Mouse (Mus musculus): ENCODE measurements at regions not wholly inside any gene's neighbourhood (a gene's known extent, or its start where the extent isn't known, plus 50 kb on each side); places are given as distances from the start of the nearest gene placed in this dataset.
"Not testable (repeated sequence)": the region's sequence is repeated elsewhere in the genome, so short reads cannot be mapped to it uniquely, and the experiment has no call there.

- no peaks in the 10 kb centered on the region for H3K27me3 ChIP-seq (ENCODE audit: control insufficient read depth, insufficient read depth, low read length)
- WGBS = 81% methylated on average over 6 of the region's 6 CpGs
These were observed 101.7 kb upstream of the Ipo5 start for GRCm38 (mm10) chr14:120809321-120809720.

GRCm38 (mm10) chr14:120813938-120814337 is 97.1 kb upstream of the Ipo5 start:
- Histone ChIP-seq H3K4me1 (ENCODE audit: control insufficient read depth in 2 of 2, insufficient read depth in 2 of 2, low read length in 2 of 2) (no peaks in the 10 kb centered on the region), H3K4me3 (ENCODE audit: control insufficient read depth in 1 of 2, insufficient read depth in 1 of 2, low read depth in 1 of 2, low read length in 2 of 2) (no peak overlapping the region), H3K4me2 (ENCODE audit: low read length) (no peak overlapping the region), H3K9ac (ENCODE audit: low read length) (no peak overlapping the region), H3K27me3 (ENCODE audit: control insufficient read depth, insufficient read depth, low read length) (no peaks in the 10 kb centered on the region), H3K27ac (replicated peaks in 1 of 2; ENCODE audit: control insufficient read depth in 1 of 2, insufficient read depth in 1 of 2, low read depth in 2 of 2, low read length in 2 of 2) (no peak overlapping the region), H3K36me3 (ENCODE audit: control insufficient read depth, insufficient read depth, low read length) (no peaks in the 10 kb centered on the region), H3K9me3 (ENCODE audit: control insufficient read depth, low read length) (no peaks in the 10 kb centered on the region)
- ATAC-seq (ENCODE audit: insufficient number of reproducible peaks, insufficient read depth, low FRiP score, low read depth) = no peak
- 81% methylated on average over 9 of the region's 9 CpGs for WGBS

More at GRCm38 (mm10) chr14:120809321-120809720, 101.7 kb upstream of the Ipo5 start:
- Histone ChIP-seq H3K4me1 (ENCODE audit: control insufficient read depth in 2 of 2, insufficient read depth in 2 of 2, low read length in 2 of 2) (peaks cover 0 to 4% of the 10 kb centered on the region in 2 experiments; a peak in 1 of 4 replicates), H3K36me3 (ENCODE audit: control insufficient read depth, insufficient read depth, low read length) (no peaks in the 10 kb centered on the region), H3K27ac (replicated peaks in 1 of 2; ENCODE audit: control insufficient read depth in 1 of 2, insufficient read depth in 1 of 2, low read depth in 2 of 2, low read length in 2 of 2) (no peak overlapping the region), H3K9me3 (ENCODE audit: control insufficient read depth, low read length) (no peaks in the 10 kb centered on the region), H3K9ac (ENCODE audit: low read length) (no peak overlapping the region), H3K4me3 (ENCODE audit: control insufficient read depth in 1 of 2, insufficient read depth in 1 of 2, low read depth in 1 of 2, low read length in 2 of 2) (no peak overlapping the region), H3K4me2 (ENCODE audit: low read length) (no peak overlapping the region)
- ATAC-seq (ENCODE audit: insufficient number of reproducible peaks, insufficient read depth, low FRiP score, low read depth) = no peak

- not testable (repeated sequence) for H3K4me2 ChIP-seq (ENCODE audit: low read length); H3K27ac ChIP-seq (replicated peaks in 1 of 2; ENCODE audit: control insufficient read depth in 1 of 2, insufficient read depth in 1 of 2, low read depth in 2 of 2, low read length in 2 of 2); H3K4me1 ChIP-seq (ENCODE audit: control insufficient read depth in 2 of 2, insufficient read depth in 2 of 2, low read length in 2 of 2); H3K9ac ChIP-seq (ENCODE audit: low read length); H3K9me3 ChIP-seq (ENCODE audit: control insufficient read depth, low read length); ATAC-seq (ENCODE audit: insufficient number of reproducible peaks, insufficient read depth, low FRiP score, low read depth); H3K36me3 ChIP-seq (ENCODE audit: control insufficient read depth, insufficient read depth, low read length); H3K27me3 ChIP-seq (ENCODE audit: control insufficient read depth, insufficient read depth, low read length); H3K4me3 ChIP-seq (ENCODE audit: control insufficient read depth in 1 of 2, insufficient read depth in 1 of 2, low read depth in 1 of 2, low read length in 2 of 2)
- WGBS = 57% methylated on average over 3 of the region's 3 CpGs
These were observed 95.9 kb upstream of the Ipo5 start for GRCm38 (mm10) chr14:120815126-120815525.

DNA sequence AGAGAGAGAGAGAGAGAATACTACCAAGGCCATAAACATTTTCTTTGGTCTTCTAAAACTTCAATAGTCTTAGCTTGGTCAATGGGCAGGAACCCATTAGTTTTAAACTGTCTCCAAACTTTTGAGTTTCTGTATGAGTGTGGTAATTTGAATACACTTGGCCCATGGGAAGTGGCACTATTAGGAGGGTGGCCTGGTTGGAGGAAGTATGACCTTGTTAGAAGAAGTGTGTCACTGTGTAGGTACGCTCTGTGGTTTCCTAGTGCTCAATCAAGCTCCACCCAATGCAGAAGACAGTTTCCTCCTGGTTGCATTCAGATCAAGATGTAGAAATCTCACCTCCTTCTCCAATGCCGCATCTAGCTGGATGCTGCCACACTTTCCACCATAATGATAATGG is 94.5 kb upstream of the Ipo5 start:
- no peaks in the 10 kb centered on the region for H3K27me3 ChIP-seq (ENCODE audit: control insufficient read depth, insufficient read depth, low read length)
- no peaks in the 10 kb centered on the region for H3K36me3 ChIP-seq (ENCODE audit: control insufficient read depth, insufficient read depth, low read length)
- no peaks in the 10 kb centered on the region for H3K4me1 ChIP-seq (ENCODE audit: control insufficient read depth in 2 of 2, insufficient read depth in 2 of 2, low read length in 2 of 2)
- no peak for ATAC-seq (ENCODE audit: insufficient number of reproducible peaks, insufficient read depth, low FRiP score, low read depth)
- no peak overlapping the region for H3K27ac ChIP-seq (replicated peaks in 1 of 2; ENCODE audit: control insufficient read depth in 1 of 2, insufficient read depth in 1 of 2, low read depth in 2 of 2, low read length in 2 of 2)
- no peaks in the 10 kb centered on the region for H3K9me3 ChIP-seq (ENCODE audit: control insufficient read depth, low read length)
- no peak overlapping the region for H3K4me2 ChIP-seq (ENCODE audit: low read length)
- H3K9ac ChIP-seq (ENCODE audit: low read length) = no peak overlapping the region
- no peak overlapping the region for H3K4me3 ChIP-seq (ENCODE audit: control insufficient read depth in 1 of 2, insufficient read depth in 1 of 2, low read depth in 1 of 2, low read length in 2 of 2)
- 89% methylated on average over 2 of the region's 2 CpGs for WGBS

DNA sequence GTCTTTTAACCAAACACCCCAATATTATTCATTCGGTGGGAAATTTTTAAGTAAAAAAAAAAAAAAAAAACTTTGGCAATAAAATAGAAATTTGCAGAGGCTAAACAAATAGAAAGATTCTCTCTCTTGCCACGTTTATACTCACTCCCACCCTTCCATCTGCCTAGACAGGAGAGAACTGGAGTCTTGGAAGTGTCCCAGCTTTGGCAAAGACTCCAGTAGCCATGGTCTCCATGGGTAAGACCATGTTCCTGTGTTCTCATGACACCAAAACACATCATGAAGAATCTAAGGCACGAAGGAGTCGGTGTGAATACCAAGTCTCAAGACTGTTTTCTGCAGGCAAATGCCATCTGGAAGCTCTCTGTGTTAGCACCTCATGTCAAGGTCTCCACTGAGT is 84.8 kb upstream of the Ipo5 start:
- Histone ChIP-seq H3K27me3 (ENCODE audit: control insufficient read depth, insufficient read depth, low read length) (no peaks in the 10 kb centered on the region), H3K27ac (replicated peaks in 1 of 2; ENCODE audit: control insufficient read depth in 1 of 2, insufficient read depth in 1 of 2, low read depth in 2 of 2, low read length in 2 of 2) (no peak overlapping the region), H3K9ac (ENCODE audit: low read length) (no peak overlapping the region), H3K4me1 (ENCODE audit: control insufficient read depth in 2 of 2, insufficient read depth in 2 of 2, low read length in 2 of 2) (no peaks in the 10 kb centered on the region), H3K4me3 (ENCODE audit: control insufficient read depth in 1 of 2, insufficient read depth in 1 of 2, low read depth in 1 of 2, low read length in 2 of 2) (no peak overlapping the region), H3K9me3 (ENCODE audit: control insufficient read depth, low read length) (0 out of 2 replicates have a peak, but pooled peaks cover 3% of the 10 kb centered on the region), H3K36me3 (ENCODE audit: control insufficient read depth, insufficient read depth, low read length) (no peaks in the 10 kb centered on the region), H3K4me2 (ENCODE audit: low read length) (no peak overlapping the region)
- WGBS = 84% methylated on average over 4 of the region's 4 CpGs
- ATAC-seq (ENCODE audit: insufficient number of reproducible peaks, insufficient read depth, low FRiP score, low read depth) = no peak

GRCm38 (mm10) chr14:120830389-120830835 is 80.6 kb upstream of the Ipo5 start:
- WGBS = 17% methylated on average over 18 of the region's 20 CpGs
- peak; percentile 15; the same call in 1 of the 2 replicates for ATAC-seq (ENCODE audit: insufficient number of reproducible peaks, insufficient read depth, low FRiP score, low read depth)
- not testable (repeated sequence) for H3K27me3 ChIP-seq (ENCODE audit: control insufficient read depth, insufficient read depth, low read length); H3K4me3 ChIP-seq (ENCODE audit: control insufficient read depth in 1 of 2, insufficient read depth in 1 of 2, low read depth in 1 of 2, low read length in 2 of 2); H3K9me3 ChIP-seq (ENCODE audit: control insufficient read depth, low read length); H3K9ac ChIP-seq (ENCODE audit: low read length); H3K36me3 ChIP-seq (ENCODE audit: control insufficient read depth, insufficient read depth, low read length); H3K27ac ChIP-seq (replicated peaks in 1 of 2; ENCODE audit: control insufficient read depth in 1 of 2, insufficient read depth in 1 of 2, low read depth in 2 of 2, low read length in 2 of 2); H3K4me2 ChIP-seq (ENCODE audit: low read length)
- H3K4me1 ChIP-seq (ENCODE audit: control insufficient read depth in 2 of 2, insufficient read depth in 2 of 2, low read length in 2 of 2) = peaks cover 6 to 10% of the 10 kb centered on the region in 2 experiments

DNA sequence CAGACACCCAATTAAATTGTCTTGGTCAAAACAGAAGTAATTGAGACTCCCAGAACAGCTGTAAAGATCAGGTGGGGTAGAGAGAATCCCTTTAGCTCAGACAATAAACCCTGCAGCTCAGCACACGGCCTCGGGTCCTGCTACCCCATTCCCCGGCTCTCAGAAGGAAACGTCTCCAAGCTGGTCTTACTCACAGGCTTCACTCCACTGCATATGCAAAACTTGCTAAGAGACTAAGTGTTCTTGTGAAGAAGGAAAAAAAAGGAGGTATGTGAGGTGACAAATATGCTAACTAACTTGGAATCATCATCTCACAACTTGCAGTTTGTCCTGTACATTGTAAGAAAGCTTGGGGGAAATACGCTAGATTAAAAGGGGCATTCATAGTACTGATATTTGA is 79.6 kb upstream of the Ipo5 start:
- no peaks in the 10 kb centered on the region for H3K36me3 ChIP-seq (ENCODE audit: control insufficient read depth, insufficient read depth, low read length)
- H3K27me3 ChIP-seq (ENCODE audit: control insufficient read depth, insufficient read depth, low read length) = no peaks in the 10 kb centered on the region
- H3K9ac ChIP-seq (ENCODE audit: low read length) = no peak overlapping the region
- H3K4me3 ChIP-seq (ENCODE audit: control insufficient read depth in 1 of 2, insufficient read depth in 1 of 2, low read depth in 1 of 2, low read length in 2 of 2) = no peak overlapping the region
- peaks cover 4% of the 10 kb centered on the region; the same call in 1 of the 2 replicates for H3K9me3 ChIP-seq (ENCODE audit: control insufficient read depth, low read length)
- H3K4me1 ChIP-seq (ENCODE audit: control insufficient read depth in 2 of 2, insufficient read depth in 2 of 2, low read length in 2 of 2) = peaks cover 6 to 10% of the 10 kb centered on the region in 2 experiments
- ATAC-seq (ENCODE audit: insufficient number of reproducible peaks, insufficient read depth, low FRiP score, low read depth) = no peak
- H3K4me2 ChIP-seq (ENCODE audit: low read length) = no peak overlapping the region
- H3K27ac ChIP-seq (replicated peaks in 1 of 2; ENCODE audit: control insufficient read depth in 1 of 2, insufficient read depth in 1 of 2, low read depth in 2 of 2, low read length in 2 of 2) = no peak overlapping the region
- WGBS = 78% methylated on average over 5 of the region's 5 CpGs
